Mouse (Mus musculus): ENCODE measurements around the gene E130208F15Rik.

- no peak for TF ChIP-seq CTCF (IDR thresholded peaks at IDR 0.05; ENCODE audit: insufficient read depth, low read depth, low read length)
- TF ChIP-seq POLR2A (IDR thresholded peaks at IDR 0.05; ENCODE audit: insufficient read depth, low read depth, low read length), result no peak
Observed at GRCm38 (mm10) chr7:30353279-30353822, 31.8 kb downstream of the E130208F15Rik start.

Data from olfactory bulb, adult 2 months (tissue).